Mouse (Mus musculus) MEL (cell line): ENCODE data around the gene Def8. TPM values are rescaled to one million over a fixed set of nuclear protein-coding genes. Genes with fewer than 3 reads are reported as not detected.

Source experiments
- DNase-seq: peaks from one replicate; pipeline ENCODE4 v3.0.0; 2011; ENCODE audit warnings: low read depth, low spot score
- H3K27ac ChIP-seq: 2 replicates; pipeline ENCODE4 v1.5.1; 2012; ENCODE audit warnings: low read depth, mild to moderate bottlenecking, control low read depth, low read length, moderate library complexity; ENCODE audit not compliant: control insufficient read depth
- H3K27me3 ChIP-seq, 2 experiments: fragments of 150-350 bp in 1 of 2; sonication (generic) in 1 of 2; 2 replicates each; pipeline ENCODE4 v1.6.1; 2012; ENCODE audit warnings: low read length in 2 of 2, mild to moderate bottlenecking in 2 of 2, improper control_type of control experiment in 1 of 2, moderate library complexity in 1 of 2; ENCODE audit not compliant: insufficient read depth in 2 of 2, control insufficient read depth in 1 of 2
- H3K36me3 ChIP-seq, 2 experiments: 2 replicates each; pipeline ENCODE4 v1.6.1; 2012 to 2014; ENCODE audit warnings: low read length in 2 of 2, improper control_type of control experiment in 1 of 2, inconsistent platforms in 1 of 2, mild to moderate bottlenecking in 1 of 2; ENCODE audit not compliant: insufficient read depth in 2 of 2, control insufficient read depth in 1 of 2
- H3K4me1 ChIP-seq, 2 experiments: fragments of 150-350 bp in 1 of 2; sonication (generic) in 1 of 2; 2 replicates each; pipeline ENCODE4 v1.6.1; 2012; ENCODE audit warnings: low read length in 2 of 2, improper control_type of control experiment in 1 of 2, mild to moderate bottlenecking in 1 of 2; ENCODE audit not compliant: insufficient read depth in 2 of 2, control insufficient read depth in 1 of 2
- H3K4me3 ChIP-seq, 2 experiments: fragments of 150-350 bp in 1 of 2; sonication (generic) in 1 of 2; 2 replicates each; pipeline ENCODE4 v1.5.1; 2012; ENCODE audit warnings: low read depth in 2 of 2, low read length in 2 of 2, mild to moderate bottlenecking in 2 of 2, moderate library complexity in 2 of 2, control low read depth in 1 of 2, improper control_type of control experiment in 1 of 2; ENCODE audit not compliant: control insufficient read depth in 1 of 2, insufficient read depth in 1 of 2
- H3K79me2 ChIP-seq: 2 replicates; pipeline ENCODE4 v1.6.1; 2012; ENCODE audit warnings: mild to moderate bottlenecking, low read length, moderate library complexity; ENCODE audit not compliant: control insufficient read depth, poor library complexity, insufficient read depth
- H3K9ac ChIP-seq: 2 replicates; pipeline ENCODE4 v1.6.1; 2012; ENCODE audit warnings: low read depth, mild to moderate bottlenecking, control low read depth, low read length, moderate library complexity; ENCODE audit not compliant: control insufficient read depth, poor library complexity, severe bottlenecking
- H3K9me3 ChIP-seq: fragments of 150-350 bp; sonication (generic); replicated peaks from 2 replicates; pipeline ENCODE4 v1.6.1; 2012; ENCODE audit warnings: mild to moderate bottlenecking, low read length, improper control_type of control experiment, moderate library complexity; ENCODE audit not compliant: insufficient read depth
- BHLHE40 ChIP-seq: IDR thresholded peaks from 2 replicates; pipeline ENCODE4 v1.6.1; 2012; ENCODE audit warnings: low read depth, mild to moderate bottlenecking, inconsistent platforms, low read length, improper control_type of control experiment, borderline replicate concordance
- CHD1 ChIP-seq: IDR thresholded peaks from 2 replicates; pipeline ENCODE4 v1.6.1; 2012; ENCODE audit warnings: low read depth, mild to moderate bottlenecking, inconsistent platforms, low read length, improper control_type of control experiment
- E2F4 ChIP-seq: IDR thresholded peaks from 2 replicates; pipeline ENCODE4 v1.6.1; 2011; ENCODE audit warnings: low read depth, low read length, improper control_type of control experiment, borderline replicate concordance
- EP300 ChIP-seq, 2 experiments: IDR thresholded peaks; 2 replicates each; pipeline ENCODE4 v1.6.1; 2011; ENCODE audit warnings: improper control_type of control experiment in 2 of 2, low read length in 2 of 2, low read depth in 1 of 2, mild to moderate bottlenecking in 1 of 2
- GABPA ChIP-seq: IDR thresholded peaks from 2 replicates; pipeline ENCODE4 v1.6.1; 2012; ENCODE audit warnings: low read depth, mild to moderate bottlenecking, inconsistent platforms, low read length, improper control_type of control experiment, moderate library complexity
- HCFC1 ChIP-seq: IDR thresholded peaks from 2 replicates; pipeline ENCODE4 v1.6.1; 2012; ENCODE audit warnings: low read depth, mild to moderate bottlenecking, inconsistent platforms, low read length, improper control_type of control experiment, moderate library complexity
- JUND ChIP-seq: IDR thresholded peaks from 2 replicates; pipeline ENCODE4 v1.6.1; 2011; ENCODE audit warnings: low read depth, mild to moderate bottlenecking, improper control_type of control experiment, low read length
- KAT2A ChIP-seq: conservative IDR thresholded peaks from 2 replicates; pipeline ENCODE4 v1.6.1; 2012; ENCODE audit warnings: low read depth, low read length, improper control_type of control experiment, inconsistent platforms
- MAX ChIP-seq: IDR thresholded peaks from 2 replicates; pipeline ENCODE4 v1.6.1; 2011; ENCODE audit warnings: low read length, improper control_type of control experiment
- MYB ChIP-seq: IDR thresholded peaks from 2 replicates; pipeline ENCODE4 v1.6.1; 2011; ENCODE audit warnings: mild to moderate bottlenecking, low read depth, low read length, improper control_type of control experiment
- MYC ChIP-seq: IDR thresholded peaks from 2 replicates; pipeline ENCODE4 v1.6.1; 2011; ENCODE audit warnings: low read depth, mild to moderate bottlenecking, low read length, improper control_type of control experiment, moderate library complexity
- NELFE ChIP-seq: IDR thresholded peaks from 2 replicates; pipeline ENCODE4 v1.6.1; 2011; ENCODE audit warnings: low read depth, low read length, improper control_type of control experiment
- POLR2AphosphoS5 ChIP-seq: IDR thresholded peaks from 2 replicates; pipeline ENCODE4 v1.6.1; 2012; ENCODE audit warnings: low read depth, borderline replicate concordance, mild to moderate bottlenecking, inconsistent platforms, low read length, moderate library complexity, mixed read lengths
- TAL1 ChIP-seq: IDR thresholded peaks from 2 replicates; pipeline ENCODE4 v1.6.1; 2012; ENCODE audit warnings: mild to moderate bottlenecking, inconsistent platforms, low read length, moderate library complexity, mixed read lengths
- TBP ChIP-seq: IDR thresholded peaks from 2 replicates; pipeline ENCODE4 v1.8.0; 2011; ENCODE audit warnings: low read depth, low read length, improper control_type of control experiment
- UBTF ChIP-seq: IDR thresholded peaks from 2 replicates; pipeline ENCODE4 v1.6.1; 2012; ENCODE audit warnings: low read depth, mild to moderate bottlenecking, inconsistent platforms, low read length, improper control_type of control experiment, moderate library complexity, borderline replicate concordance; ENCODE audit not compliant: insufficient read depth
- USF2 ChIP-seq, 2 experiments: IDR thresholded peaks; 2 replicates each; pipeline ENCODE4 v1.6.1; 2011 to 2012; ENCODE audit warnings: improper control_type of control experiment in 2 of 2, low read length in 2 of 2, borderline replicate concordance in 1 of 2, inconsistent platforms in 1 of 2, low read depth in 1 of 2, mild to moderate bottlenecking in 1 of 2; ENCODE audit not compliant: insufficient read depth in 1 of 2
- ZC3H11A ChIP-seq: IDR thresholded peaks from 2 replicates; pipeline ENCODE4 v1.6.1; 2012; ENCODE audit warnings: low read depth, mild to moderate bottlenecking, inconsistent platforms, low read length, improper control_type of control experiment
- ZKSCAN1 ChIP-seq: IDR thresholded peaks from 2 replicates; pipeline ENCODE4 v1.6.1; 2012; ENCODE audit warnings: low read depth, mild to moderate bottlenecking, inconsistent platforms, low read length, improper control_type of control experiment, moderate library complexity
- ZNF384 ChIP-seq: IDR thresholded peaks from 2 replicates; pipeline ENCODE4 v1.6.1; 2012; ENCODE audit warnings: low read depth, mild to moderate bottlenecking, inconsistent platforms, low read length, improper control_type of control experiment
- polyA plus RNA-seq, 2 experiments: library from polyadenylated mRNA; stranded (reverse) in 1 of 2; unstranded in 1 of 2; fragments of >175 nt in 1 of 2; fragments of >200 nt in 1 of 2; gene quantifications; 2 replicates each; pipeline versions ENCODE4 v1.2.1 to v1.2.4; 2012; ENCODE audit warnings: low replicate concordance in 2 of 2, low read depth in 1 of 2; ENCODE audit not compliant: insufficient read length in 2 of 2, insufficient read depth in 1 of 2, missing spikeins in 1 of 2
- total RNA-seq: library from RNA; depleted of rRNA; stranded (reverse); fragments of 300-350 nt; gene quantifications from 2 replicates; pipeline ENCODE4 v1.2.3, GENCODE M21; 2012

Def8 gene
- total and polyA plus RNA-seq, 3 experiments: 26.0 to 34.0 TPM; not detected in 1

DNA sequence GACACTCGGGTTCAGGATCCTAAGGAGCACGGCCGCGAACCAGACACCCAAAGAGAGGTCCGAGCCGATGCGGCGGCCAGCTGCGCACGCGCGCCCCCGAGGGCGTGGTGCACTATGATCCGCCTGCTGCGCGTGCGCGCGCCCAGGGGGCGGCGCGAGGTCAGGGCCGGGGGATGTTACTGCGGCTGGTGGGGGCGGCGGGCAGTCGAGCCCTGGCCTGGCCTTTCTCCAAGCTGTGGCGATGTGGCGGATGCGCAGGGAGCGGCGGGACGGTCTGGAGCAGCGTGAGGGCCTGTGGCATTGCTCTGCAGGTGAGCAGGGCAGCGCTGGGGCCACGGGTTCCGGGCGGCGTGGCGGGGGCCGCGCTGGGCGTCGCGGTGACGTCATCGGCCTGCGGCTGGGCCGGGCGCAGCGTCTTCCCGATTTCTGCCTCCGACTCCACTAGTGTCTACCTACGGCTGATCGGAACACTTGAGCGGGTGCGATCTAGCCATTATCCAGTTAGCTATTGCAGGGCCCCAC, 54.5 kb downstream of the Def8 start, which contains the start of gene Afg3l1 (continued):
- TF ChIP-seq UBTF (no peak), GABPA (no peak), ZKSCAN1 (no peak), TAL1 (no peak), HCFC1 (peak; percentile 83), USF2 (IDR thresholded peaks at IDR 0.05; ENCODE audit: borderline replicate concordance in 1 of 2, insufficient read depth in 1 of 2, low read depth in 1 of 2, low read length in 2 of 2) (no peak), MYB (no peak), MAX (peak; percentile 66; the same call in 1 of the 2 replicates), MYC (peak; percentile 45; the same call in 1 of the 2 replicates), ZC3H11A (no peak), JUND (no peak), BHLHE40 (no peak), KAT2A (no peak; the same call in 1 of the 2 replicates), POLR2AphosphoS5 (no peak), E2F4 (no peak), ZNF384 (no peak), CHD1 (no peak), EP300 (IDR thresholded peaks at IDR 0.05; ENCODE audit: low read depth in 1 of 2, low read length in 2 of 2) (no peak)
- TF ChIP-seq, all 39 proteins: peak for 11

DNA sequence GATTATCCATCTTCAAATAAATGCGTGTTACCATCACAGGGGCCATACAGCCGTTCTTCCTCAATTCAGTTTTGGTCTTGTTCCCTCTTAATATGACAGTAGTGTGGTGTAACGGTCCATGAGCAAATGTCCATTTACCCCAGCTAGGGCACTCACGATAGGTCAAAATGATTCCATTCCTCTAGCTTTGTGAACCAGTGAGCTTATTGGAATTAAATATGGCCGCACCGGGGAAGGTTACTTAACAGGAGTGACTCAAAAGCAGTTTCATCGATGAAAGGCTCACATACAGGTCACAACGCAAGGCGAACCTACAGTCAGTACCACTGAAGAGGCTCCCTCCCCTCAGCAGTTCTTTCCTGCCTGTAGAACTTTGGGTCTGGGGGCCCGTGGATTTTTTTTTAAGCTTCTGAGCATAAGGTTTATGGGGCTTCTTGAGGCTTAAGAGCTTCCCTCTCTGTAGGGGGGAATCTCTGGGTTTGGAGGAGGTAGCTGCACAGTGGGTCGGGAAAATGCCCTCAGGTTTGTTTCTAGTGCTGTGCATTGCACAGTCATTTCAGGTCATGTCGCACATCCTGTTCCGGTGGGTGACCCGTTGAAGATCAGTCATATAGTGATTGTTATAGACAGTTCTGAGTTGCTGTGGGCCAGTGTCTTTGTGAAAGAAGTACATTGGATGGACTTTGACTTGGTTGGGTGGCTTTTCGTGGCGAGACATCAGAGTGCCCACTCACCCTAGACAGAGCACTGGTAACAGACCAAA, 55.3 kb downstream of the Def8 start:
- no peaks in the 10 kb centered on the region for H3K9me3 ChIP-seq
- H3K27me3 ChIP-seq: no peaks in the 10 kb centered on the region
- H3K79me2 ChIP-seq: peaks cover 24% of the 10 kb centered on the region
- H3K4me1 ChIP-seq: peaks cover 0 to 8% of the 10 kb centered on the region in 2 experiments; a peak in 3 of 4 replicates
- TF ChIP-seq NELFE: peak; percentile 22; the same call in 1 of the 2 replicates
- TF ChIP-seq TBP: 0 out of 2 replicates have a peak, but pooled peaks have one; percentile 16
- TF ChIP-seq ZC3H11A: no peak
- peak; percentile 60 for DNase-seq
- H3K27ac ChIP-seq: peak overlapping the region; percentile 85
- peak overlapping the region; percentile 84 for H3K9ac ChIP-seq
- peaks cover 3 to 7% of the 10 kb centered on the region in 2 experiments; a peak in 2 of 4 replicates for H3K36me3 ChIP-seq
- peak overlapping the region; percentile 71 to 76 for H3K4me3 ChIP-seq
